Mouse (Mus musculus): ENCODE results near the gene Tnfsf10.

GRCm38 (mm10) chr3:27293645-27294385, 23.0 kb upstream of the Tnfsf10 start:
- no peak for TF ChIP-seq EP300 (IDR thresholded peaks at IDR 0.05; ENCODE audit: low read depth)
- TF ChIP-seq CTCF (IDR thresholded peaks at IDR 0.05; ENCODE audit: low read depth), result no peak
